Mouse (Mus musculus) megakaryocyte-erythroid progenitor cell, adult 5-6 weeks (primary cell): ENCODE measurements around the gene Ctnnd1. TPM values are rescaled to one million over a fixed set of nuclear protein-coding genes. Genes with fewer than 3 reads are reported as not detected.

Source experiments
- total RNA-seq, 2 experiments: library from RNA; stranded (forward) in 1 of 2; stranded (reverse) in 1 of 2; fragments of 200-1000, 215-1000 nt in 1 of 2; fragments of >200 nt in 1 of 2; fragmentation: Nextera tagmentation in 1 of 2; gene quantifications; 2 replicates each; pipeline ENCODE4 v1.2.3; 2014 to 2017

The Ctnnd1 gene
- total RNA-seq, 2 experiments from 2014 or later: 14.9 to 24.2 TPM

Other genes with a start within 250 kb of the Ctnnd1 start
- gene Calcrl, start 225.4 kb downstream of the Ctnnd1 start, total RNA-seq (2014; fragmentation: Nextera tagmentation): 4.3 and 5.1 TPM in 2 replicates
- gene Calcrl, start 225.4 kb downstream of the Ctnnd1 start, total RNA-seq (2017): 23.2 and 37.4 TPM in 2 replicates
- gene Tfpi, start 174.0 kb downstream of the Ctnnd1 start, total RNA-seq (2014; fragmentation: Nextera tagmentation): 15.2 and 37.8 TPM in 2 replicates
- gene Tfpi, start 174.0 kb downstream of the Ctnnd1 start, total RNA-seq (2017): 49.2 and 60.6 TPM in 2 replicates
- gene Btbd18, start 8.3 kb upstream of the Ctnnd1 start, total RNA-seq (2014; fragmentation: Nextera tagmentation): not detected in 2 replicates
- not detected in 2 replicates for gene Btbd18, start 8.3 kb upstream of the Ctnnd1 start, total RNA-seq (2017)
- 164 and 169 TPM in 2 replicates for gene Selenoh, start 20.0 kb upstream of the Ctnnd1 start, total RNA-seq (2014; fragmentation: Nextera tagmentation)
- gene Selenoh, start 20.0 kb upstream of the Ctnnd1 start, total RNA-seq (2017): 70.6 and 79.2 TPM in 2 replicates
- 0.82 TPM in 1 of 2 replicates, not detected in the other for gene Gm28635, start 27.3 kb upstream of the Ctnnd1 start, total RNA-seq (2014; fragmentation: Nextera tagmentation)
- gene Gm28635, start 27.3 kb upstream of the Ctnnd1 start, total RNA-seq (2017): not detected in 2 replicates
- gene Med19, start 27.6 kb upstream of the Ctnnd1 start, total RNA-seq (2014; fragmentation: Nextera tagmentation): 29.3 and 38.1 TPM in 2 replicates
- 26.8 and 30.1 TPM in 2 replicates for gene Med19, start 27.6 kb upstream of the Ctnnd1 start, total RNA-seq (2017)
- gene Tmx2, start 28.4 kb upstream of the Ctnnd1 start, total RNA-seq (2014; fragmentation: Nextera tagmentation): 31.8 and 37.7 TPM in 2 replicates
- 37.9 and 48.8 TPM in 2 replicates for gene Tmx2, start 28.4 kb upstream of the Ctnnd1 start, total RNA-seq (2017)
- gene Zdhhc5, start 64.4 kb upstream of the Ctnnd1 start, total RNA-seq (2014; fragmentation: Nextera tagmentation): 37.6 and 44.6 TPM in 2 replicates
- gene Zdhhc5, start 64.4 kb upstream of the Ctnnd1 start, total RNA-seq (2017): 23.9 and 37.0 TPM in 2 replicates
- 35.4 and 38.0 TPM in 2 replicates for gene Clp1, start 76.6 kb upstream of the Ctnnd1 start, total RNA-seq (2014; fragmentation: Nextera tagmentation)
- gene Clp1, start 76.6 kb upstream of the Ctnnd1 start, total RNA-seq (2017): 43.8 and 46.5 TPM in 2 replicates
- 0.39 and 1.6 TPM in 2 replicates for gene Ypel4, start 83.3 kb upstream of the Ctnnd1 start, total RNA-seq (2014; fragmentation: Nextera tagmentation)
- 3.7 TPM in 1 of 2 replicates, not detected in the other for gene Ypel4, start 83.3 kb upstream of the Ctnnd1 start, total RNA-seq (2017)
- gene Gm19426, start 92.9 kb upstream of the Ctnnd1 start, total RNA-seq (2014; fragmentation: Nextera tagmentation): 0.98 TPM in 1 of 2 replicates, not detected in the other
- gene Gm19426, start 92.9 kb upstream of the Ctnnd1 start, total RNA-seq (2017): not detected in 2 replicates
- not detected in 2 replicates for gene Serping1, start 124.7 kb upstream of the Ctnnd1 start, total RNA-seq (2014; fragmentation: Nextera tagmentation)
- gene Serping1, start 124.7 kb upstream of the Ctnnd1 start, total RNA-seq (2017): not detected in 2 replicates
- gene Ube2l6, start 148.1 kb upstream of the Ctnnd1 start, total RNA-seq (2014; fragmentation: Nextera tagmentation): 37.2 and 56.9 TPM in 2 replicates
- gene Ube2l6, start 148.1 kb upstream of the Ctnnd1 start, total RNA-seq (2017): 35.3 and 56.3 TPM in 2 replicates
- gene Smtnl1, start 171.9 kb upstream of the Ctnnd1 start, total RNA-seq (2014; fragmentation: Nextera tagmentation): not detected in 2 replicates
- gene Smtnl1, start 171.9 kb upstream of the Ctnnd1 start, total RNA-seq (2017): not detected in 2 replicates
- gene Timm10, start 176.2 kb upstream of the Ctnnd1 start, total RNA-seq (2014; fragmentation: Nextera tagmentation): 91.6 and 94.6 TPM in 2 replicates
- gene Timm10, start 176.2 kb upstream of the Ctnnd1 start, total RNA-seq (2017): 48.9 and 88.0 TPM in 2 replicates
- gene Slc43a1, start 188.1 kb upstream of the Ctnnd1 start, total RNA-seq (2014; fragmentation: Nextera tagmentation): 96.3 and 117 TPM in 2 replicates
- gene Slc43a1, start 188.1 kb upstream of the Ctnnd1 start, total RNA-seq (2017): 40.1 and 70.3 TPM in 2 replicates
- gene Rtn4rl2, start 235.9 kb upstream of the Ctnnd1 start, total RNA-seq (2014; fragmentation: Nextera tagmentation): not detected in 2 replicates
- not detected in 2 replicates for gene Rtn4rl2, start 235.9 kb upstream of the Ctnnd1 start, total RNA-seq (2017)